Mouse (Mus musculus) liver, embryonic 15.5 days (tissue): ENCODE measurements around the gene Tmem239. TPM values are rescaled to one million over a fixed set of nuclear protein-coding genes. Genes with fewer than 3 reads are reported as not detected.

Experiments used
- ATAC-seq: fragments of 200-750 bp; cut with Nextera tagmentation; 2 replicates; pipeline ENCODE4 v1.8.0; 2017; ENCODE audit warnings: moderate number of reproducible peaks, mild to moderate bottlenecking, moderate library complexity; ENCODE audit not compliant: insufficient read depth
- H3K27ac ChIP-seq: fragments of 300-500 bp; sonication (generic); replicated peaks from 2 replicates; pipeline ENCODE4 v1.5.1; 2015; ENCODE audit warnings: mild to moderate bottlenecking, inconsistent platforms
- H3K27me3 ChIP-seq: fragments of 300-500 bp; sonication (generic); 2 replicates; pipeline ENCODE4 v1.6.1; 2015; ENCODE audit warnings: mild to moderate bottlenecking, inconsistent platforms
- H3K36me3 ChIP-seq: fragments of 300-500 bp; sonication (generic); replicated peaks from 2 replicates; pipeline ENCODE4 v1.6.1; 2015; ENCODE audit warnings: moderate library complexity, mild to moderate bottlenecking, inconsistent platforms
- H3K4me1 ChIP-seq: fragments of 300-500 bp; sonication (generic); replicated peaks from 2 replicates; pipeline ENCODE4 v1.6.1; 2015; ENCODE audit warnings: inconsistent platforms
- H3K4me2 ChIP-seq: fragments of 300-500 bp; sonication (generic); 2 replicates; pipeline ENCODE4 v1.6.1; 2015; ENCODE audit warnings: moderate library complexity, mild to moderate bottlenecking, inconsistent platforms
- H3K4me3 ChIP-seq: fragments of 300-500 bp; sonication (generic); replicated peaks from 2 replicates; pipeline ENCODE4 v1.5.1; 2015; ENCODE audit warnings: mild to moderate bottlenecking, inconsistent platforms
- H3K9ac ChIP-seq: fragments of 300-500 bp; sonication (generic); 2 replicates; pipeline ENCODE4 v1.6.1; 2015; ENCODE audit warnings: moderate library complexity, mild to moderate bottlenecking, inconsistent platforms
- H3K9me3 ChIP-seq: fragments of 300-500 bp; sonication (generic); replicated peaks from 2 replicates; pipeline ENCODE4 v1.6.1; 2016; ENCODE audit warnings: inconsistent platforms
- WGBS: fragments of 180-500 bp; shearing (Covaris S2); methylation state at CpG from one replicate; pipeline ENCODE4 v1.1.7; 2015; ENCODE audit warnings: mixed read lengths; ENCODE audit not compliant: insufficient replicate concordance; 5-methylcytosine and 5-hydroxymethylcytosine counted together
- polyA plus RNA-seq: library from polyadenylated mRNA; unstranded; fragments of >200 nt; fragmentation: Nextera tagmentation; extraction: Ambion mirVana; gene quantifications from 2 replicates; pipeline ENCODE4 v1.2.1, GENCODE M21; 2015

The Tmem239 gene
- polyA plus RNA-seq, 1 experiment from 2014 or later, result not detected

- peaks cover 56% of the 10 kb centered on the region for H3K4me1 ChIP-seq
- no peaks in the 10 kb centered on the region for H3K36me3 ChIP-seq
- peak overlapping the region; percentile 96 for H3K4me2 ChIP-seq
- WGBS, result 64% methylated on average over 3 of the region's 3 CpGs
- H3K27me3 ChIP-seq, result peaks cover 20% of the 10 kb centered on the region
- ATAC-seq, result no peak
- H3K9ac ChIP-seq, result no peak overlapping the region
- H3K27ac ChIP-seq, result no peak overlapping the region
- peak overlapping the region; percentile 94 for H3K4me3 ChIP-seq
- H3K9me3 ChIP-seq, result no peaks in the 10 kb centered on the region
Measured at GRCm38 (mm10) chr2:130451727-130452090, 45.4 kb downstream of the Tmem239 start.

DNA sequence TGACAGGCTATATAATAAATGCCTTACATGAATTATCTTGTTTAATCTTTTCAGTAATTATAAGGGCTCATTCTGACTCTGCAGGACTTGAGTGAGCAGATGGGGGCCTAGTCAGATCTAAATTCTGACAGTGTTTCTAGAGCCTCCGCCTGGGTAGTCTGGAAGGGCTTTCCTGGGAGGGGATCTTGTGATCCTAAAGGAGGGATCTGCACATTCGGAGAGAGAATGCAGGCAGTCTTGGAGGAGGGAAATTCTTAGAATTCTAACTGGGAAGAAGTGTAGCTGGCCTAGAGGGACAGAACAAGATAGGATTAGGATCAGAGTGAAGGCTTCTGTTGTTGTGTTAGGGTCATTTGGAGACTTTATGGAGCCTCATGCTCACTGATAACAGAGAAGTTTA, 46.0 kb downstream of the Tmem239 start:
- no peak for ATAC-seq
- Histone ChIP-seq H3K9me3 (no peaks in the 10 kb centered on the region), H3K27me3 (peaks cover 20% of the 10 kb centered on the region), H3K4me1 (peaks cover 56% of the 10 kb centered on the region), H3K9ac (0 out of 2 replicates have a peak overlapping the region, but pooled peaks have one; percentile 2), H3K27ac (0 out of 2 replicates have a peak overlapping the region, but pooled peaks have one; percentile 10), H3K4me2 (no peak overlapping the region), H3K4me3 (no peak overlapping the region), H3K36me3 (no peaks in the 10 kb centered on the region)
- WGBS, result 48% methylated on average over 2 of the region's 2 CpGs

DNA sequence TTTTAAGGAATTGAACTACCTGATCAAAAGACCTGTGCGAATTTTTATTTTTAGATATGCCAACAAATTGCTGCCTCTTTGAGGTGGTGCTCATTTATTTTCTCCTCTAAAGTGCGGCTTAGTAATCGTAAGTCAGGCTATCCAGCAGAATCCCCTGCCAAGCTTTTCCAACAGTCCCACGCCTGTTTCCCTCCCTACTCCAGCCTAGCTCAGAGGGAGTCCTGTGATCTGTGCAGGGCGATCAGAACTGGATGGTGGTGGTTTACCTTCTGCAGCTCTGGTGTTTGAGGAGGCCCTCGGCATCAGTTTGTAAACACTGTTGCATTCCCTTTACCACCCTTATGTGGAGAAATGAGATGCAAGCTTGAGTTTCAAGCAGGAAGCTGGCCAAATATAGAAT, 47.1 kb downstream of the Tmem239 start:
- Histone ChIP-seq H3K36me3 (no peaks in the 10 kb centered on the region), H3K4me2 (no peak overlapping the region), H3K9me3 (no peaks in the 10 kb centered on the region), H3K9ac (no peak overlapping the region), H3K27me3 (peaks cover 15% of the 10 kb centered on the region), H3K27ac (no peak overlapping the region), H3K4me1 (peaks cover 56% of the 10 kb centered on the region), H3K4me3 (no peak overlapping the region)
- WGBS, result 72% methylated on average over 6 of the region's 6 CpGs
- ATAC-seq, result no peak

DNA sequence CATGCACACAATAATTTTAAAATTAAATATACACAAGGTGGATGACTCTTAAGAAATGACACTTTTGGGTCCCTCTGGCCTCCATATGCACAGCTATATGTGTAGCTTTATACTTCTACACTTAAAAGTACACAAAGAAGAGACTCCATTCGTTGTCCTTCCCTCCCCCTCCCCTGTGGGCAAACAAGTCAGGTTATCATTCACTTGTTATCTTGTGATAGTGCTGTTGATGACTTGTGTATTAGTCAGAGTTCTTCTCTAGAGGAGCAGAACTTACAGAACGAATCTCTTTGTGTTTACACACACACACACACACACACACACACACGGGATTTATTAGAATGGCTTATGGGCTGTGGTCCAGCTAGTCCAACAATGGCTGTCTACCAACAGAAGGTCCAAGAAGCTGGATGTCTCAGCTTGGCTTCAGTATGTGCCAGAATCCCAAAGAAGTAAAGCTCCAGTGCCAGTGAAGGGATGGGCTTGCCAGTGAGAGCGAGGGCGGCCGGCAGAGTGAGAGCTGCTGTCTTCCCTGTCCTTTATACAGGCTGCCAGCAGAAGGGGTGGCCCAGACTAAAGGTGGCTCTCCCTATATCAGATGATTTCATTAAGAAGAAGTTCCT, 48.6 kb downstream of the Tmem239 start:
- ATAC-seq, result no peak
- no peak overlapping the region for H3K27ac ChIP-seq
- 56% methylated on average over 6 of the region's 6 CpGs for WGBS

More for the DNA sequence above, 48.6 kb downstream of the Tmem239 start:
- Histone ChIP-seq H3K9ac (no peak overlapping the region), H3K27me3 (0 out of 2 replicates have a peak, but pooled peaks cover under 1% of the 10 kb centered on the region), H3K9me3 (no peaks in the 10 kb centered on the region), H3K4me1 (peaks cover 45% of the 10 kb centered on the region), H3K4me2 (no peak overlapping the region), H3K4me3 (no peak overlapping the region), H3K36me3 (no peaks in the 10 kb centered on the region)

Other genes starting within 250 kb of the Tmem239 start
- 280 and 286 TPM in 2 replicates for gene Snrpb, start 227.1 kb upstream of the Tmem239 start, polyA plus RNA-seq
- gene Tmc2, start 211.3 kb upstream of the Tmem239 start, polyA plus RNA-seq, result 0.07 and 0.08 TPM in 2 replicates
- 140 and 149 TPM in 2 replicates for gene Nop56, start 132.0 kb upstream of the Tmem239 start, polyA plus RNA-seq
- gene Idh3b, start 121.9 kb upstream of the Tmem239 start, polyA plus RNA-seq, result 101 and 113 TPM in 2 replicates
- 0.12 and 0.16 TPM in 2 replicates for gene Ebf4, start 111.3 kb upstream of the Tmem239 start, polyA plus RNA-seq
- 2.9 and 3.1 TPM in 2 replicates for gene Cpxm1, start 8.9 kb upstream of the Tmem239 start, polyA plus RNA-seq
- gene Gm28372, start 1.2 kb upstream of the Tmem239 start, polyA plus RNA-seq, result not detected in 2 replicates
- not detected in 2 replicates for gene 1700020A23Rik, start 1.2 kb upstream of the Tmem239 start, polyA plus RNA-seq
- 35.0 and 43.4 TPM in 2 replicates for gene Vps16, start 17.9 kb downstream of the Tmem239 start, polyA plus RNA-seq
- 3.8 TPM in 2 replicates for gene Pced1a, start 18.2 kb downstream of the Tmem239 start, polyA plus RNA-seq
- 30.0 and 30.7 TPM in 2 replicates for gene Ptpra, start 43.8 kb downstream of the Tmem239 start, polyA plus RNA-seq
- 40.3 and 41.1 TPM in 2 replicates for gene Mrps26, start 157.3 kb downstream of the Tmem239 start, polyA plus RNA-seq
- not detected in 2 replicates for gene Oxt, start 169.7 kb downstream of the Tmem239 start, polyA plus RNA-seq
- gene Avp, start 176.1 kb downstream of the Tmem239 start, polyA plus RNA-seq, result not detected in 2 replicates
- 8.6 and 9.5 TPM in 2 replicates for gene Fastkd5, start 223.5 kb downstream of the Tmem239 start, polyA plus RNA-seq
- gene Ubox5, start 223.6 kb downstream of the Tmem239 start, polyA plus RNA-seq, result 4.8 and 5.0 TPM in 2 replicates
- gene Lzts3, start 236.3 kb downstream of the Tmem239 start, polyA plus RNA-seq, result 1.4 and 2.0 TPM in 2 replicates